Mouse (Mus musculus) forebrain, embryonic 10.5 days (tissue): ENCODE results near the gene Hsf5. TPM values are rescaled to one million over a fixed set of nuclear protein-coding genes. Genes with fewer than 3 reads are reported as not detected.

Source experiments
- DNase-seq: peaks from one replicate; pipeline ENCODE4 v3.0.0-alpha.2; 2017; ENCODE audit warnings: low spot score; ENCODE audit errors: extremely low spot score
- H3K27ac ChIP-seq: fragments of 300-500 bp; sonication (generic); 2 replicates; pipeline ENCODE4 v1.5.1; 2016; ENCODE audit warnings: mild to moderate bottlenecking
- H3K27me3 ChIP-seq: fragments of 300-500 bp; sonication (generic); 2 replicates; pipeline ENCODE4 v1.6.1; 2016; ENCODE audit warnings: mild to moderate bottlenecking; ENCODE audit not compliant: poor library complexity, severe bottlenecking
- H3K36me3 ChIP-seq: fragments of 300-500 bp; sonication (generic); replicated peaks from 2 replicates; pipeline ENCODE4 v1.6.1; 2016; ENCODE audit warnings: mild to moderate bottlenecking, moderate library complexity
- H3K4me1 ChIP-seq: fragments of 300-500 bp; sonication (generic); 2 replicates; pipeline ENCODE4 v1.6.1; 2016
- H3K4me3 ChIP-seq: fragments of 300-500 bp; sonication (generic); 2 replicates; pipeline ENCODE4 v1.5.1; 2016; ENCODE audit warnings: mild to moderate bottlenecking, moderate library complexity
- H3K9me3 ChIP-seq: fragments of 300-500 bp; sonication (generic); 2 replicates; pipeline ENCODE4 v1.6.1; 2016; ENCODE audit warnings: mild to moderate bottlenecking, moderate library complexity
- WGBS: fragments of 180-500 bp; shearing (Covaris S2); methylation state at CpG from one replicate; pipeline ENCODE4 v1.1.7; 2016; 5-methylcytosine and 5-hydroxymethylcytosine counted together
- polyA plus RNA-seq: library from polyadenylated mRNA; unstranded; fragments of >200 nt; fragmentation: Nextera tagmentation; extraction: Ambion mirVana; gene quantifications from 2 replicates; pipeline ENCODE4 v1.2.1, GENCODE M21; 2016

Gene Hsf5
- polyA plus RNA-seq, 1 experiment from 2014 or later = 0.31 TPM

- WGBS = 90% methylated on average over 12 of the region's 12 CpGs
- no peak for DNase-seq
- Histone ChIP-seq H3K4me1 (peaks cover 43% of the 10 kb centered on the region), H3K9me3 (no peaks in the 10 kb centered on the region), H3K27ac (no peak overlapping the region), H3K36me3 (no peaks in the 10 kb centered on the region), H3K4me3 (no peak overlapping the region), H3K27me3 (peaks cover 36% of the 10 kb centered on the region)
Observed at GRCm38 (mm10) chr11:87581161-87581865, 35.7 kb upstream of the Hsf5 start.

GRCm38 (mm10) chr11:87581933-87582710, 34.8 kb upstream of the Hsf5 start:
- Histone ChIP-seq H3K4me3 (no peak overlapping the region), H3K36me3 (no peaks in the 10 kb centered on the region), H3K9me3 (no peaks in the 10 kb centered on the region), H3K27ac (no peak overlapping the region), H3K27me3 (peaks cover 29% of the 10 kb centered on the region), H3K4me1 (peaks cover 41% of the 10 kb centered on the region)
- no peak for DNase-seq
- WGBS = 86% methylated on average over 8 of the region's 8 CpGs

GRCm38 (mm10) chr11:87583291-87584034, 33.5 kb upstream of the Hsf5 start:
- Histone ChIP-seq H3K27me3 (peaks cover 19% of the 10 kb centered on the region), H3K4me1 (peaks cover 28% of the 10 kb centered on the region), H3K27ac (0 out of 2 replicates have a peak overlapping the region, but pooled peaks have one; percentile 9), H3K36me3 (no peaks in the 10 kb centered on the region), H3K9me3 (no peaks in the 10 kb centered on the region), H3K4me3 (no peak overlapping the region)
- WGBS = 85% methylated on average over 6 of the region's 6 CpGs
- no peak for DNase-seq

GRCm38 (mm10) chr11:87584711-87585505, 32.1 kb upstream of the Hsf5 start:
- H3K4me1 ChIP-seq = peaks cover 24% of the 10 kb centered on the region
- DNase-seq = no peak
- WGBS = 90% methylated on average over 10 of the region's 10 CpGs

GRCm38 (mm10) chr11:87587211-87587874, 29.6 kb upstream of the Hsf5 start:
- Histone ChIP-seq H3K27me3 (no peaks in the 10 kb centered on the region), H3K36me3 (no peaks in the 10 kb centered on the region), H3K4me1 (peaks cover 24% of the 10 kb centered on the region), H3K4me3 (no peak overlapping the region), H3K9me3 (no peaks in the 10 kb centered on the region), H3K27ac (no peak overlapping the region)
- no peak for DNase-seq
- WGBS = 94% methylated on average over 5 of the region's 5 CpGs

More at GRCm38 (mm10) chr11:87584711-87585505, 32.1 kb upstream of the Hsf5 start:
- Histone ChIP-seq H3K27me3 (peaks cover 10% of the 10 kb centered on the region), H3K36me3 (no peaks in the 10 kb centered on the region), H3K9me3 (no peaks in the 10 kb centered on the region), H3K27ac (no peak overlapping the region), H3K4me3 (no peak overlapping the region)

GRCm38 (mm10) chr11:87589605-87590004, 27.4 kb upstream of the Hsf5 start:
- H3K4me3 ChIP-seq = peak overlapping the region; percentile 85; the same call in 1 of the 2 replicates

GRCm38 (mm10) chr11:87590841-87591525, 26.0 kb upstream of the Hsf5 start:
- 3% methylated on average over 25 of the region's 25 CpGs for WGBS
- Histone ChIP-seq H3K36me3 (peaks cover 11% of the 10 kb centered on the region), H3K4me1 (peaks cover 60% of the 10 kb centered on the region), H3K27me3 (no peaks in the 10 kb centered on the region), H3K9me3 (no peaks in the 10 kb centered on the region), H3K4me3 (peak overlapping the region; percentile 85), H3K27ac (peak overlapping the region; percentile 94)
- peak; percentile 48 for DNase-seq

More at GRCm38 (mm10) chr11:87589605-87590004, 27.4 kb upstream of the Hsf5 start:
- no peak for DNase-seq
- Histone ChIP-seq H3K9me3 (no peaks in the 10 kb centered on the region), H3K4me1 (peaks cover 46% of the 10 kb centered on the region), H3K36me3 (peaks cover 9% of the 10 kb centered on the region), H3K27me3 (no peaks in the 10 kb centered on the region), H3K27ac (no peak overlapping the region)
- 90% methylated on average over 8 of the region's 8 CpGs for WGBS

- peak; percentile 100 for DNase-seq
- Histone ChIP-seq H3K4me3 (peak within 1 kb of the TSS; percentile 85), H3K4me1 (peaks cover 68% of the 10 kb centered on the region), H3K36me3 (peaks cover 17% of the 10 kb centered on the region), H3K9me3 (no peaks in the 10 kb centered on the region), H3K27me3 (no peaks in the 10 kb centered on the region), H3K27ac (peak within 1 kb of the TSS; percentile 94)
- under 1% methylated on average over 61 of the region's 61 CpGs for WGBS
Observed at GRCm38 (mm10) chr11:87591526-87592353, 25.2 kb upstream of the Hsf5 start, which contains the start of gene Mtmr4. Gene Mtmr4, plus strand, starts transcription at chr11:87592162.

GRCm38 (mm10) chr11:87592354-87592695, 24.6 kb upstream of the Hsf5 start:
- Histone ChIP-seq H3K4me1 (peaks cover 73% of the 10 kb centered on the region), H3K9me3 (no peaks in the 10 kb centered on the region), H3K4me3 (peak overlapping the region; percentile 85), H3K27ac (peak overlapping the region; percentile 94), H3K27me3 (no peaks in the 10 kb centered on the region), H3K36me3 (peaks cover 23% of the 10 kb centered on the region)
- WGBS = 1% methylated on average over 15 of the region's 15 CpGs
- DNase-seq = no peak

GRCm38 (mm10) chr11:87592713-87593598, 24.0 kb upstream of the Hsf5 start:
- Histone ChIP-seq H3K36me3 (peaks cover 30% of the 10 kb centered on the region), H3K9me3 (no peaks in the 10 kb centered on the region), H3K4me3 (peak overlapping the region; percentile 85), H3K27me3 (no peaks in the 10 kb centered on the region), H3K4me1 (peaks cover 76% of the 10 kb centered on the region), H3K27ac (peak overlapping the region; percentile 94)
- WGBS = 42% methylated on average over 13 of the region's 13 CpGs
- no peak for DNase-seq
